Mouse (Mus musculus) limb, embryonic 14.5 days (tissue): Measurements from ENCODE around the gene G430095P16Rik. TPM values are rescaled to one million over a fixed set of nuclear protein-coding genes. Genes with fewer than 3 reads are reported as not detected.

Source experiments
- ATAC-seq: fragments of 200-750 bp; cut with Nextera tagmentation; 2 replicates; pipeline ENCODE4 v1.8.0; 2017; ENCODE audit warnings: low read depth, moderate number of reproducible peaks, moderate TSS enrichment; ENCODE audit not compliant: low FRiP score
- DNase-seq: peaks from one replicate; pipeline ENCODE4 v3.0.0-alpha.2; 2015; ENCODE audit warnings: low spot score
- H3K27ac ChIP-seq: fragments of 300-500 bp; sonication (generic); replicated peaks from 2 replicates; pipeline ENCODE4 v1.5.1; 2014; ENCODE audit warnings: low read depth, mild to moderate bottlenecking, low read length, moderate library complexity, mixed read lengths
- H3K27me3 ChIP-seq: fragments of 300-500 bp; sonication (generic); 2 replicates; pipeline ENCODE4 v1.6.1; 2014; ENCODE audit warnings: low read length, mixed read lengths; ENCODE audit not compliant: control insufficient read depth, insufficient read depth
- H3K36me3 ChIP-seq: fragments of 300-500 bp; sonication (generic); 2 replicates; pipeline ENCODE4 v1.6.1; 2014; ENCODE audit warnings: mild to moderate bottlenecking, low read length, moderate library complexity, mixed read lengths; ENCODE audit not compliant: control insufficient read depth, insufficient read depth
- H3K4me1 ChIP-seq: fragments of 300-500 bp; sonication (generic); 2 replicates; pipeline ENCODE4 v1.6.1; 2014; ENCODE audit warnings: antibody characterized with exemption, low read length, mixed read lengths; ENCODE audit not compliant: control insufficient read depth, insufficient read depth
- H3K4me2 ChIP-seq: fragments of 300-500 bp; sonication (generic); replicated peaks from 2 replicates; pipeline ENCODE4 v1.6.1; 2014; ENCODE audit warnings: low read depth, mild to moderate bottlenecking, low read length, moderate library complexity; ENCODE audit not compliant: severe bottlenecking
- H3K4me3 ChIP-seq: fragments of 300-500 bp; sonication (generic); replicated peaks from 2 replicates; pipeline ENCODE4 v1.5.1; 2014; ENCODE audit warnings: low read length
- H3K9ac ChIP-seq: fragments of 300-500 bp; sonication (generic); 2 replicates; pipeline ENCODE4 v1.6.1; 2014; ENCODE audit warnings: mild to moderate bottlenecking, low read depth, low read length, moderate library complexity; ENCODE audit not compliant: severe bottlenecking
- H3K9me3 ChIP-seq: fragments of 300-500 bp; sonication (generic); 2 replicates; pipeline ENCODE4 v1.6.1; 2016; ENCODE audit warnings: low read length; ENCODE audit not compliant: control insufficient read depth
- POLR2A ChIP-seq: fragments of 200-500 bp; IDR thresholded peaks from 2 replicates; pipeline ENCODE4 v1.8.0; 2012; ENCODE audit warnings: inconsistent platforms, mild to moderate bottlenecking, moderate library complexity, borderline replicate concordance; ENCODE audit not compliant: insufficient read depth, insufficient read length; ENCODE audit errors: extremely low read depth
- WGBS: fragments of 180-500 bp; shearing (Covaris S2); extraction: QIAGEN DNeasy Blood & Tissue Kit; methylation state at CpG from one replicate; pipeline ENCODE4 v1.1.7; 2014; 5-methylcytosine and 5-hydroxymethylcytosine counted together
- polyA plus RNA-seq, 2 experiments: library from polyadenylated mRNA; depleted of rRNA in 1 of 2; stranded (reverse) in 1 of 2; unstranded in 1 of 2; fragments of >200 nt; fragmentation: Nextera tagmentation in 1 of 2; extraction: Ambion mirVana in 1 of 2; gene quantifications; 2 replicates each; pipeline versions ENCODE4 v1.2.1 to v1.2.3; 2012 to 2014

The G430095P16Rik gene
- polyA plus RNA-seq, 2 experiments: 4.3 to 5.7 TPM

GRCm38 (mm10) chr8:84686191-84687002 lies 36.4 kb upstream of the G430095P16Rik start, which contains the start of gene Trmt1:
Gene Trmt1 (plus strand): TSS chr8:84686307.
- Histone ChIP-seq H3K27ac (peak within 1 kb of the TSS; percentile 91), H3K4me3 (peak within 1 kb of the TSS; percentile 97), H3K9me3 (no peaks in the 10 kb centered on the region), H3K4me2 (peak within 1 kb of the TSS; percentile 88), H3K27me3 (no peaks in the 10 kb centered on the region), H3K4me1 (peaks cover 34% of the 10 kb centered on the region), H3K36me3 (peaks cover 16% of the 10 kb centered on the region), H3K9ac (peak within 1 kb of the TSS; percentile 97)
- TF ChIP-seq POLR2A: no peak
- DNase-seq (no peak), ATAC-seq (no peak)
- 12% methylated on average over 18 of the region's 20 CpGs for WGBS

- ATAC-seq (peak; percentile 17; the same call in 1 of the 2 replicates), DNase-seq (peak; percentile 50)
- Histone ChIP-seq H3K36me3 (peaks cover 23% of the 10 kb centered on the region), H3K27ac (peak overlapping the region; percentile 91), H3K9ac (peak overlapping the region; percentile 97), H3K9me3 (no peaks in the 10 kb centered on the region), H3K4me2 (peak overlapping the region; percentile 88), H3K4me3 (peak overlapping the region; percentile 97), H3K27me3 (no peaks in the 10 kb centered on the region), H3K4me1 (peaks cover 34% of the 10 kb centered on the region)
- WGBS: under 1% methylated on average over 54 of the region's 62 CpGs
- no peak for TF ChIP-seq POLR2A
Measured at GRCm38 (mm10) chr8:84687003-84687704, 35.7 kb upstream of the G430095P16Rik start.

GRCm38 (mm10) chr8:84687705-84688100 lies 35.1 kb upstream of the G430095P16Rik start, which contains the start of gene Nacc1:
Gene Nacc1 (minus strand): TSS chr8:84687862.
- Histone ChIP-seq H3K27ac (peak within 1 kb of the TSS; percentile 91), H3K4me2 (peak within 1 kb of the TSS; percentile 89), H3K9me3 (no peaks in the 10 kb centered on the region), H3K4me1 (peaks cover 34% of the 10 kb centered on the region), H3K9ac (peak within 1 kb of the TSS; percentile 97), H3K27me3 (no peaks in the 10 kb centered on the region), H3K36me3 (peaks cover 23% of the 10 kb centered on the region), H3K4me3 (peak within 1 kb of the TSS; percentile 97)
- ATAC-seq: peak; percentile 87
- DNase-seq: peak; percentile 94
- under 1% methylated on average over 28 of the region's 37 CpGs for WGBS
- 0 out of 2 replicates have a peak, but pooled peaks have one; percentile 30 for TF ChIP-seq POLR2A

- H3K27me3 ChIP-seq: no peaks in the 10 kb centered on the region
- WGBS: under 1% methylated on average over 47 of the region's 47 CpGs
- peak overlapping the region; percentile 89 for H3K4me2 ChIP-seq
- peaks cover 34% of the 10 kb centered on the region for H3K36me3 ChIP-seq
- peak overlapping the region; percentile 78 for H3K4me3 ChIP-seq
- H3K27ac ChIP-seq: peak overlapping the region; percentile 82
- H3K9me3 ChIP-seq: no peaks in the 10 kb centered on the region
- no peak for TF ChIP-seq POLR2A
- peak overlapping the region; percentile 80 for H3K9ac ChIP-seq
- DNase-seq: peak; percentile 94
- peak; percentile 88 for ATAC-seq
- peaks cover 34% of the 10 kb centered on the region for H3K4me1 ChIP-seq
Measured at GRCm38 (mm10) chr8:84689091-84689915, 33.5 kb upstream of the G430095P16Rik start.

- H3K36me3 ChIP-seq: peaks cover 60% of the 10 kb centered on the region
- H3K9ac ChIP-seq: no peak overlapping the region
- WGBS: 59% methylated on average over 4 of the region's 4 CpGs
- H3K4me3 ChIP-seq: no peak overlapping the region
- no peak overlapping the region for H3K4me2 ChIP-seq
- ATAC-seq: no peak
- no peak for TF ChIP-seq POLR2A
- H3K9me3 ChIP-seq: no peaks in the 10 kb centered on the region
- H3K27ac ChIP-seq: no peak overlapping the region
- H3K27me3 ChIP-seq: no peaks in the 10 kb centered on the region
- H3K4me1 ChIP-seq: peaks cover 12% of the 10 kb centered on the region
- DNase-seq: no peak
Measured at GRCm38 (mm10) chr8:84693332-84693731, 29.5 kb upstream of the G430095P16Rik start.
